Mouse (Mus musculus): ENCODE data around the gene Cpvl. TPM values are rescaled to one million over a fixed set of nuclear protein-coding genes. Genes with fewer than 3 reads are reported as not detected.

Gene Cpvl
- polyA plus RNA-seq, 1 experiment from 2014 or later, result not detected

GRCm38 (mm10) chr6:53874881-53875429 lies 103.5 kb downstream of the Cpvl start:
- peaks cover 9% of the 10 kb centered on the region for H3K4me1 ChIP-seq (replicated peaks)
- H3K9ac ChIP-seq, result no peak overlapping the region
- H3K4me2 ChIP-seq, result no peak overlapping the region
- no peaks in the 10 kb centered on the region for H3K9me3 ChIP-seq
- no peak overlapping the region for H3K4me3 ChIP-seq
- 93% methylated on average over 9 of the region's 9 CpGs for WGBS
- no peak overlapping the region for H3K27ac ChIP-seq (replicated peaks)
- H3K36me3 ChIP-seq, result no peaks in the 10 kb centered on the region
- ATAC-seq (ENCODE audit: low read depth), result no peak
- H3K27me3 ChIP-seq, result 0 out of 2 replicates have a peak, but pooled peaks cover 2% of the 10 kb centered on the region

- no peak for ATAC-seq (ENCODE audit: low read depth)
- Histone ChIP-seq H3K4me3 (no peak overlapping the region), H3K4me2 (no peak overlapping the region), H3K4me1 (replicated peaks) (peaks cover 9% of the 10 kb centered on the region), H3K9ac (no peak overlapping the region), H3K27ac (replicated peaks) (no peak overlapping the region), H3K36me3 (no peaks in the 10 kb centered on the region), H3K27me3 (no peaks in the 10 kb centered on the region), H3K9me3 (no peaks in the 10 kb centered on the region)
- 90% methylated on average over 6 of the region's 6 CpGs for WGBS
Observed at GRCm38 (mm10) chr6:53871903-53872302, 106.6 kb downstream of the Cpvl start.

GRCm38 (mm10) chr6:53863011-53863410 lies 115.5 kb downstream of the Cpvl start:
- Histone ChIP-seq H3K27ac (replicated peaks) (no peak overlapping the region), H3K36me3 (no peaks in the 10 kb centered on the region), H3K4me2 (no peak overlapping the region), H3K9ac (no peak overlapping the region), H3K4me3 (no peak overlapping the region), H3K9me3 (no peaks in the 10 kb centered on the region), H3K4me1 (replicated peaks) (no peaks in the 10 kb centered on the region), H3K27me3 (no peaks in the 10 kb centered on the region)
- no peak for ATAC-seq (ENCODE audit: low read depth)
- 69% methylated on average over 2 of the region's 2 CpGs for WGBS

GRCm38 (mm10) chr6:53859106-53859505 lies 119.4 kb downstream of the Cpvl start:
- Histone ChIP-seq H3K36me3 (no peaks in the 10 kb centered on the region), H3K27me3 (no peaks in the 10 kb centered on the region), H3K9ac (no peak overlapping the region), H3K4me1 (replicated peaks) (peaks cover 17% of the 10 kb centered on the region), H3K9me3 (no peaks in the 10 kb centered on the region), H3K4me2 (no peak overlapping the region), H3K27ac (replicated peaks) (no peak overlapping the region), H3K4me3 (no peak overlapping the region)
- 45% methylated on average over 1 of the region's 1 CpGs for WGBS
- ATAC-seq (ENCODE audit: low read depth), result no peak

- no peak for ATAC-seq (ENCODE audit: low read depth)
- no peaks in the 10 kb centered on the region for H3K9me3 ChIP-seq
- 76% methylated on average over 7 of the region's 7 CpGs for WGBS
- H3K27me3 ChIP-seq, result no peaks in the 10 kb centered on the region
- H3K9ac ChIP-seq, result no peak overlapping the region
- peaks cover 17% of the 10 kb centered on the region for H3K4me1 ChIP-seq (replicated peaks)
- H3K36me3 ChIP-seq, result no peaks in the 10 kb centered on the region
- H3K4me2 ChIP-seq, result no peak overlapping the region
- no peak overlapping the region for H3K27ac ChIP-seq (replicated peaks)
- H3K4me3 ChIP-seq, result no peak overlapping the region
Observed at GRCm38 (mm10) chr6:53857822-53858221, 120.6 kb downstream of the Cpvl start.

GRCm38 (mm10) chr6:53856775-53857174 lies 121.7 kb downstream of the Cpvl start:
- Histone ChIP-seq H3K9ac (no peak overlapping the region), H3K4me2 (no peak overlapping the region), H3K27ac (replicated peaks) (no peak overlapping the region), H3K4me3 (no peak overlapping the region), H3K27me3 (no peaks in the 10 kb centered on the region), H3K4me1 (replicated peaks) (peaks cover 17% of the 10 kb centered on the region), H3K36me3 (no peaks in the 10 kb centered on the region), H3K9me3 (no peaks in the 10 kb centered on the region)
- 84% methylated on average over 2 of the region's 2 CpGs for WGBS
- no peak for ATAC-seq (ENCODE audit: low read depth)

GRCm38 (mm10) chr6:53854971-53855856 lies 123.3 kb downstream of the Cpvl start:
- peak; percentile 84 for ATAC-seq (ENCODE audit: low read depth)

GRCm38 (mm10) chr6:53854226-53854625 lies 124.2 kb downstream of the Cpvl start:
- H3K4me3 ChIP-seq, result no peak overlapping the region
- ATAC-seq (ENCODE audit: low read depth), result no peak
- H3K4me2 ChIP-seq, result no peak overlapping the region
- H3K9ac ChIP-seq, result no peak overlapping the region
- WGBS, result 80% methylated on average over 2 of the region's 2 CpGs
- no peaks in the 10 kb centered on the region for H3K36me3 ChIP-seq
- peaks cover 17% of the 10 kb centered on the region for H3K4me1 ChIP-seq (replicated peaks)
- peak overlapping the region; percentile 56; the same call in 1 of the 2 replicates for H3K27ac ChIP-seq (replicated peaks)
- no peaks in the 10 kb centered on the region for H3K27me3 ChIP-seq
- H3K9me3 ChIP-seq, result no peaks in the 10 kb centered on the region

More at GRCm38 (mm10) chr6:53854971-53855856, 123.3 kb downstream of the Cpvl start:
- no peaks in the 10 kb centered on the region for H3K36me3 ChIP-seq
- H3K4me1 ChIP-seq (replicated peaks), result peaks cover 17% of the 10 kb centered on the region
- H3K9ac ChIP-seq, result no peak overlapping the region
- H3K9me3 ChIP-seq, result no peaks in the 10 kb centered on the region
- no peak overlapping the region for H3K4me3 ChIP-seq
- H3K27ac ChIP-seq (replicated peaks), result peak overlapping the region; percentile 56
- no peak overlapping the region for H3K4me2 ChIP-seq
- no peaks in the 10 kb centered on the region for H3K27me3 ChIP-seq
- WGBS, result 60% methylated on average over 12 of the region's 12 CpGs

- H3K4me2 ChIP-seq, result no peak overlapping the region
- H3K4me1 ChIP-seq (replicated peaks), result peaks cover 17% of the 10 kb centered on the region
- WGBS, result 68% methylated on average over 3 of the region's 3 CpGs
- H3K27ac ChIP-seq (replicated peaks), result no peak overlapping the region
- no peak overlapping the region for H3K9ac ChIP-seq
- no peaks in the 10 kb centered on the region for H3K36me3 ChIP-seq
- H3K27me3 ChIP-seq, result no peaks in the 10 kb centered on the region
- no peaks in the 10 kb centered on the region for H3K9me3 ChIP-seq
- no peak overlapping the region for H3K4me3 ChIP-seq
- no peak for ATAC-seq (ENCODE audit: low read depth)
Observed at GRCm38 (mm10) chr6:53853546-53853945, 124.9 kb downstream of the Cpvl start.

GRCm38 (mm10) chr6:53844626-53845025 lies 133.8 kb downstream of the Cpvl start:
- Histone ChIP-seq H3K9ac (no peak overlapping the region), H3K27ac (replicated peaks) (no peak overlapping the region), H3K9me3 (no peaks in the 10 kb centered on the region), H3K4me2 (no peak overlapping the region), H3K4me3 (no peak overlapping the region), H3K36me3 (no peaks in the 10 kb centered on the region), H3K27me3 (no peaks in the 10 kb centered on the region), H3K4me1 (replicated peaks) (no peaks in the 10 kb centered on the region)
- WGBS, result 95% methylated on average over 17 of the region's 17 CpGs
- ATAC-seq (ENCODE audit: low read depth), result no peak

- Histone ChIP-seq H3K4me3 (no peak overlapping the region), H3K4me2 (no peak overlapping the region), H3K36me3 (no peaks in the 10 kb centered on the region), H3K27me3 (peaks cover 30% of the 10 kb centered on the region), H3K27ac (replicated peaks) (no peak overlapping the region), H3K9ac (no peak overlapping the region), H3K4me1 (replicated peaks) (peaks cover 16% of the 10 kb centered on the region), H3K9me3 (no peaks in the 10 kb centered on the region)
- 74% methylated on average over 4 of the region's 4 CpGs for WGBS
- no peak for ATAC-seq (ENCODE audit: low read depth)
Observed at GRCm38 (mm10) chr6:53825213-53825612, 153.3 kb downstream of the Cpvl start.

Measured in neural tube, embryonic 13.5 days (tissue).